Mouse (Mus musculus) stomach, postnatal 0 days (tissue): ENCODE measurements around the gene Rbms2.

ENCODE experiments used
- CTCF ChIP-seq: IDR thresholded peaks from 2 replicates; pipeline ENCODE4 v1.5.1; 2016; ENCODE audit warnings: antibody characterized with exemption, low read depth, mild to moderate bottlenecking, moderate library complexity
- EP300 ChIP-seq: optimal IDR thresholded peaks from 2 replicates; pipeline ENCODE3; 2016; ENCODE audit warnings: antibody characterized with exemption

DNA sequence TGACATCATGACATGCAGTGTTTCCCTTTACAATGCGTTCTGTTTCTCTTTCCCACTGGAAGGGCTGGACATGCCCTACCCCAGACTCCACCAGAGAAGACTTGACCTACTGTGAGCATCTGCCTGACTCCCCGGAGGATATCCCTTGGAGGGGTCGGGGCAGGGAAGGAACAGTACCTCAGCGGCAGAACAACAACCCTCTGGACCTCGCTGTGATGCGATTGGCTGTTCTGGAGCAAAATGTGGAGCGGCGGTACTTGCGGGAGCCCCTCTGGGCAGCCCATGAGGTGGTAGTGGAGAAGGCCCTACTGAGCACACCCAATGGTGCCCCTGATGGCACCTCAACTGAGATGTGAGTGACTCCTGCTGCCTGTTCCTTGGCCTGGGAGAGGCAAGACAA, 55.3 kb downstream of the Rbms2 start:
- no peak for TF ChIP-seq CTCF
- no peak for TF ChIP-seq EP300
